Mouse (Mus musculus) liver, postnatal 0 days (tissue): ENCODE data around the gene Pde10a.

Experiments
- CTCF ChIP-seq: sonication (generic); IDR thresholded peaks from 2 replicates; pipeline ENCODE4 v1.5.1; 2016; ENCODE audit warnings: antibody characterized with exemption, low read depth
- EP300 ChIP-seq: IDR thresholded peaks from 2 replicates; pipeline ENCODE4 v1.6.1; 2016; ENCODE audit warnings: antibody characterized with exemption, low read depth, mild to moderate bottlenecking

- TF ChIP-seq EP300 = no peak
- no peak for TF ChIP-seq CTCF
These were observed 17.5 kb upstream of the Pde10a start for GRCm38 (mm10) chr17:8507654-8508053.
